Mouse (Mus musculus) embryonic fibroblast, embryonic 13.5 days (primary cell): ENCODE results near the gene Apol7a. TPM values are rescaled to one million over a fixed set of nuclear protein-coding genes. Genes with fewer than 3 reads are reported as not detected.

ENCODE experiments used
- H3K27ac ChIP-seq: 2 replicates; pipeline ENCODE4 v1.5.1; 2012; ENCODE audit warnings: low read length, control low read depth, inconsistent platforms; ENCODE audit not compliant: insufficient read depth
- H3K4me1 ChIP-seq: 2 replicates; pipeline ENCODE4 v1.6.1; 2011; ENCODE audit warnings: low read length; ENCODE audit not compliant: control insufficient read depth, insufficient read depth
- H3K4me3 ChIP-seq: 2 replicates; pipeline ENCODE4 v1.5.1; 2011; ENCODE audit warnings: mild to moderate bottlenecking, control low read depth, low read length; ENCODE audit not compliant: insufficient read depth
- CTCF ChIP-seq: IDR thresholded peaks from 2 replicates; pipeline ENCODE4 v1.5.1; 2011; ENCODE audit warnings: mild to moderate bottlenecking, control low read depth, low read length, moderate library complexity, borderline replicate concordance; ENCODE audit not compliant: insufficient read depth
- POLR2A ChIP-seq: IDR thresholded peaks from 2 replicates; pipeline ENCODE4 v1.6.1; 2011; ENCODE audit warnings: low read depth, mild to moderate bottlenecking, control low read depth, low read length, moderate library complexity
- polyA plus RNA-seq: library from polyadenylated mRNA; stranded (reverse); fragments of >200 nt; gene quantifications from 2 replicates; pipeline ENCODE4 v1.2.4, GENCODE M21; 2011; ENCODE audit warnings: low read depth; ENCODE audit not compliant: missing spikeins, insufficient read length

Apol7a gene
- polyA plus RNA-seq, 1 experiment, result 0.76 TPM

DNA sequence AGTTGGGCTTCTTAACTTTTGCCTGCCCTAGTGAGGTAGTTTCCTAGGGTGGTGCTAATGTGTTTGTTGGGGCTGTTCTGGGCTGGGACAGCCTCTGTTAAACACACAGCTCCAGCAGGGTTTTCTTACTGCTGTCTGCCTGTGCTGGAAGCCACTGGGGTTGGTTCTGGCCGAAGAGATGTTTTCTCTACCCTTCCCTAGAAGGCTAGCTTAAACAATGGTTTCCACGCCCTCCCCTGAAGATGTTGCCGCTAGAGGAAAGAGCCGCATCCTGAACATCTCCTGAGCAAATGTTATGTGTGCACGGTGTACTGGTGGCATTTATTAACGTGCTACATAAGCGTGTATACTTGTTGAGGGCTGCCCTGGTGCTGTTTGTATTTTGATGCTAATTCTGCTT is 50.8 kb downstream of the Apol7a start:
- Histone ChIP-seq H3K27ac (no peak overlapping the region), H3K4me1 (peaks cover 3% of the 10 kb centered on the region; the same call in 1 of the 2 replicates), H3K4me3 (no peak overlapping the region)
- TF ChIP-seq POLR2A (no peak), CTCF (no peak)

DNA sequence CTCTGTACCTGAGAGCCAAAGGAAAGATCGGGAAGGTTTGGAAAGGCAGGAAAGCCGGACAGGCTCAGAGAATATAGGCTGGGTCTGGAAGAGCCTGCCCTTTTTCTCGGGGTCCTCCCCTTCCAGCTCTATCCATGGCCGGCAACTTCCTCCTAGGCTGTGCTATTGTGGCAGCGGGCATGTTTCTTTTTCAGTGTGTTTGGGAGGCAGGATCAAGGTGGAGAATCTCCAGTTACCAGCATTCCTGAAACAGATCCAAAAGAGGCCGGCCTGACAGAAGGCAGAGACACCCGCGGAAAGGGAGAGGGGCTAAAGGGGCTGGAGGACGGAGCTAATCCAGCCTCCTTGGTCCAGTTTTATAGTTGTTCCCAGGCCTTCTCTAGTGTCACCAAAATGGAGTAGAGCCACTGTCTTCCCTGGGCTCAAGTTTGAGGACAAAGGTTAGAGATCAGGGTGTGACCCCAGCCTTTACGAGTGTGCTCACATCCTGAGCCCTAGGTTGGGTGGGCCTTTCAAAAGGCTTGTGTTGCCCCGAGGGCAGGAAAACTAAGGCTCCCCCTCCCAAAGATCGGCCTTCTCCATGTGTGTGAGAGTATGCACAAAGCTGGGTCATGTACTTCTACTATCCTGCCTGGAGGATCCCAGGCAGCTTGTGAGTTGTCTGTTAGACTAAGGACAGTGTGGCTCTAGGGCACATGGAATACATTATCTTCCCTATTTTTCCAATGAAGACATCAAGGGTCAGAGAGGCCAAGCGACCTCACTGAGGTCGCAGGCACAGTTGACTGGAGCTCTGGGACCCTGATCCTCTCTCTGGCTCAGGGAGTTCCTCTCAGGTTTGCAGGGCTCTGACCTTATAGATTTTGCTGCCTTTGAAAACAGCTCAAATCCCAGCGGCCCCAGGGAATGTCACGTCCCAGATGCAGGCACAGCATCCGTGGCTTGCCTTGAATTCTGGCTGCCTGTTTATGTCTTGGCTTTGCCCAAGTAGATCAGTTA is 54.5 kb downstream of the Apol7a start:
- no peak overlapping the region for H3K27ac ChIP-seq
- peaks cover 8% of the 10 kb centered on the region; the same call in 1 of the 2 replicates for H3K4me1 ChIP-seq
- H3K4me3 ChIP-seq, result no peak overlapping the region
- TF ChIP-seq POLR2A (no peak), CTCF (no peak)

GRCm38 (mm10) chr15:77343527-77344091 is 55.3 kb downstream of the Apol7a start:
- H3K4me3 ChIP-seq, result no peak overlapping the region
- H3K27ac ChIP-seq, result no peak overlapping the region
- peaks cover 8% of the 10 kb centered on the region; the same call in 1 of the 2 replicates for H3K4me1 ChIP-seq
- TF ChIP-seq POLR2A (no peak), CTCF (peak; percentile 70)

- TF ChIP-seq CTCF (no peak), POLR2A (no peak)
- Histone ChIP-seq H3K4me3 (no peak overlapping the region), H3K4me1 (peaks cover 8% of the 10 kb centered on the region; the same call in 1 of the 2 replicates), H3K27ac (no peak overlapping the region)
Observed at GRCm38 (mm10) chr15:77342962-77343526, 55.9 kb downstream of the Apol7a start.

DNA sequence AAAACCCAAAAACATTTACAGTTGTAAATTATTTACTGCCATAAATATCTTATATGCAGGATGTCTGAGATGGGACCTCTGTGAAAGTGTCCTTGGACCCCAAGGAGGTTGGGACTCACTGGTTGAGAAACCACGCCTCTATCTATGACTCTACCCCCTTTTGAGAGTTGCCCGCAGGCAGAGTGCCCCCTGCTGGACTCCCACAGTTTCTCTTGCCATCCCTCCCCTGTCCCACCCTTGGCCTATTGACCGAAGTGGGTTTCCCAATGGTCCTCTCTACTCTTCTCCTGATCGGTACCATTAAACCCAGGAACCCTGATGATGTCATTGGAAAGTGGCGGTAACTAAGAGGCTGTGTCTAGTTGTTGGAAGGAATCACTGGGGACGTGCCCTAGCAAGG is 56.9 kb downstream of the Apol7a start:
- peaks cover 8% of the 10 kb centered on the region; the same call in 1 of the 2 replicates for H3K4me1 ChIP-seq
- TF ChIP-seq CTCF (no peak), POLR2A (no peak)
- H3K27ac ChIP-seq, result no peak overlapping the region
- H3K4me3 ChIP-seq, result no peak overlapping the region

DNA sequence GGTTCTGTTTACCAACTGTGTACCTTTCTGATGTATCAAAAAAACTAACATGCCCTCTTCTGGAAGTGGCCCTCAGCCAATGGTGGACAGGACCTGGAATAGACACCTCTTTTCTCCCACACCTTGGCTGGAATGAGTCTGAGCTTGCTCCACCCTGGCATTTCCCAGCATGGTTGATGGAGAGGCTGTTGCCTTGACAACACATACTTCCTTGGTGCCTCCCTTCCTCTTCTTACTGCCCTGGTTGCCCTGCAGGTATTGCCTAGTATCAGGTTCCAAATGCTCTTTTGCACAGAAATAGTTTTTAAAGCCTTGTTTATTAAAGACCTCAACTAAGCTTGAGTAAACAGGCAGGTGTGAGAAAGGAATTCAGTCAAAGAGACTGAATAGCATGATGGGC is 58.3 kb downstream of the Apol7a start:
- no peak overlapping the region for H3K27ac ChIP-seq
- H3K4me1 ChIP-seq, result peaks cover 10% of the 10 kb centered on the region; the same call in 1 of the 2 replicates
- TF ChIP-seq CTCF (no peak), POLR2A (no peak)
- no peak overlapping the region for H3K4me3 ChIP-seq

DNA sequence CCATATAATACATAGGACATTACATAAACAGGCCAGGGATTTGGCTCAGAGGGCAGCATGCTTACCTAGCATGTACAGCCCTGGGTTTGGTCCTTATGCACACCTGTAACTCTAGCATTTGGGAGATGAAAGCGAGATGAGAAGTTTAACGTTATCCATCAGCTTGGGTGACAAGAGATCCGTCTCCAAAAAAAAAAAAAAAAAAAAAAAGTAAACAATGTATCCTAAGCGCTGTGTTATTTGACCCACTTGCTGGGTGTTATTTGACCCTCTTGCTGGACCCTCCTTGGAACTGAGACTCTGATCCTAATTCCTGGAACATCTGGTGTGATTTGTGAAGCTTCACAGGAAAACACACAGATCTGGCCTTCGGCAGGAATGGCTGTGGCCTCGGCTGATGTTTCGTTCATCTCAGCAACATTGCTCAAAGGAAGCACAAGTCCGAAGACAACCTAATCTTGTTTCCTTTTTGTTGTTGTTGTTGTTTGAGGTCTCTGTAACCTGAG is 59.9 kb downstream of the Apol7a start:
- Histone ChIP-seq H3K4me3 (no peak overlapping the region), H3K4me1 (peaks cover 10% of the 10 kb centered on the region; the same call in 1 of the 2 replicates), H3K27ac (no peak overlapping the region)
- no peak for TF ChIP-seq POLR2A
- no peak for TF ChIP-seq CTCF

DNA sequence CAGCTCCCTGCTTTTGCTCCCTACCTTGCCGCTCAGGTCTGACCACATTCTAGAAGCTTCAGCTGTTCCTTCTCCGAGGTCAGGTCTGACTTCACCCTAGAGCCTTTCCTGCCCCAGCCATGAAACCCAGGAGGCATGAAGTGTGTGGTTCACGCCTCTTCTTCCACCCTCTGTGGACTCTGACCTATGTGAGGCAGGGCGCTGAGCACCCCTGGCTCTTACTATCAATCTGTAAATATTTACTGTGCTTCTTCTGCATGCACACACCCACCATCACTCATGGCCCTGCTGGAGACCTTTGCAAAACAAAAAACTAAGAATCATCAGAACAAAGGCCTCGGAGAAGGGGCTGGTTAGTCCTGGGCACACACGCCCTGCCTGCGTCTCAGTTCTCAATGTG is 60.5 kb downstream of the Apol7a start:
- Histone ChIP-seq H3K4me1 (peaks cover 9% of the 10 kb centered on the region; the same call in 1 of the 2 replicates), H3K27ac (no peak overlapping the region)

More for the DNA sequence above, 60.5 kb downstream of the Apol7a start:
- no peak for TF ChIP-seq POLR2A
- TF ChIP-seq CTCF, result no peak
- H3K4me3 ChIP-seq, result no peak overlapping the region

Other genes with a start within 250 kb of the Apol7a start
- gene Rbfox2, start 92.1 kb downstream of the Apol7a start, polyA plus RNA-seq, result 228 and 253 TPM in 2 replicates
- gene Apol9a, start 12.0 kb upstream of the Apol7a start, polyA plus RNA-seq, result 3.9 and 5.5 TPM in 2 replicates
- gene Apol7b, start 48.4 kb upstream of the Apol7a start, polyA plus RNA-seq, result not detected in 2 replicates
- not detected in 2 replicates for gene Apol10a, start 77.9 kb upstream of the Apol7a start, polyA plus RNA-seq
- gene Apol11a, start 109.2 kb upstream of the Apol7a start, polyA plus RNA-seq, result not detected in 2 replicates
- not detected in 2 replicates for gene Apol7c, start 134.2 kb upstream of the Apol7a start, polyA plus RNA-seq
- gene 1700025B11Rik, start 162.8 kb upstream of the Apol7a start, polyA plus RNA-seq, result not detected in 2 replicates
- 0.30 and 0.48 TPM in 2 replicates for gene Apol10b, start 197.0 kb upstream of the Apol7a start, polyA plus RNA-seq
- not detected in 2 replicates for gene Gm36245, start 200.1 kb upstream of the Apol7a start, polyA plus RNA-seq
- gene Apol11b, start 244.2 kb upstream of the Apol7a start, polyA plus RNA-seq, result not detected in 2 replicates